Mouse (Mus musculus) spleen, adult 18-20 months (tissue): ENCODE data around the gene Cep295nl.
"Not testable (repeated sequence)": the region's sequence is repeated elsewhere in the genome, so short reads cannot be mapped to it uniquely, and the experiment has no call there.

Experiments used
- DNase-seq, 2 experiments: peaks; one replicate each; pipeline ENCODE4 v3.0.0; 2022; ENCODE audit warnings: mixed read lengths in 2 of 2

Gene Cep295nl

DNA sequence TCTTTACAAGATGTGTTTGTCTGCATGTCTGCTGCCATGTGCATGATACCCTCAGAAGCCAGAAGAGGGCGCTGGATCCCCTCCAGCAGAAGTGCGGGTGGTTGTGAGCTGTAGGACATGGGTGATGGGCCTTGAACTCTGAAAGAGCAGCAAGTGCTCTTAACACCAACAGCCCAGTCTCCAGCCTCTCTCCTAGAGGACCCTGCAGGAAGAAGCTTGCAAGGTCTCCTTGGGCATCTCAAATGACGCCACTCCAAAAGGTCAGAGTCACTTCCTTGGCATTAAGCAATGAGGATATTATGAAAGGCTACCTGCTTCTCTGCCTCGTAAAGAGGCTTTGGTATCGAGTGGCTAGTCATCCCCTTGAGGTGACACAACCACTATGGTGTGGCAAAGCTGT lies 23.6 kb downstream of the Cep295nl start:
- peak in 1 of 2 experiments; percentile 45 for DNase-seq

DNA sequence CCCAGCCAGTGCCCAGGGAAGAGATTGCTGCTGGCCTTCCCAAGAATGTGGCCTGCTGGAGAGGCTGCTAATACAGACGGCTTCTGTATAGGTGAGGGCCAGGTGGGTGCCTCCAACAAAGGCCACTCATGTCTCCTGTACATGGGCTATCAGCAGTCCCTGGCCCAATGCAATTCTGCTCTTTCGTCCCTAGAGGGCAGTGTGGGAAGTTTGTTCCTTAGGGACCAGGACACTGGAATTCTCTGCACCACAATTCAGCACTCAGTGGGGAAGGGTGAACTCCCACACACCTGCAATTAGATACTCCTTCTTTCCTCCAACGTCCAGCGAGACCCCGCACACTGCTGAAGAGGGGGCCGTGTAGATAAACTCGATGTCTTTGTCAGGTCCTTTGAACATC lies 25.2 kb downstream of the Cep295nl start:
- peak in 1 of 2 experiments; percentile 28 for DNase-seq

DNA sequence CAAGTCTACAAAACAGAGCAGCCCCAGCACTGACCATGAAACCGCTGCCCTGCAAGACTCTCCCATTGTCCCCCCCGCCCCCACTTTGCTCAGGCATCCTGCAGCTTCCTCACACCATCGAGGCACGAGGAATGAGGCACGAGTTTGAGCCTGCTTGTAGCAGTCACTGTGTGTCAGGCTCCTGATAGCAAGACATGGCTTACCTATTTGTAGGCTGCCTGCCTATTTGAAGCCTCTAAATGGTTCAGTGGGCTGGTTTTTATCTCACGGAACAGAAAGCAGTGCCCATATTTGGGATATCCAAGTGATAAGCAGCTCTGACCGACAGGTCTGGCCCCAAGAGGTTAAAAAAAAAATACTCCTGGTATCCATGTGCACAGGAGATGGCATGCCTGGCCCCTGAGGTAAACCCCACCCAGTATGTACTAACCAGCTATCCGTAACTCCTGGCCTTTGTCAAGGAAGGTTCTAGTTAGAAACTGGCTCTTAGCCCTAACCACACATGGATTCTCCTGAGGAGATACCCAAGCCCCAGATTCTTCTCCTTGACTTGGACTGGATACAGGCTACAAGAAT lies 26.0 kb downstream of the Cep295nl start:
- no peak for DNase-seq

DNA sequence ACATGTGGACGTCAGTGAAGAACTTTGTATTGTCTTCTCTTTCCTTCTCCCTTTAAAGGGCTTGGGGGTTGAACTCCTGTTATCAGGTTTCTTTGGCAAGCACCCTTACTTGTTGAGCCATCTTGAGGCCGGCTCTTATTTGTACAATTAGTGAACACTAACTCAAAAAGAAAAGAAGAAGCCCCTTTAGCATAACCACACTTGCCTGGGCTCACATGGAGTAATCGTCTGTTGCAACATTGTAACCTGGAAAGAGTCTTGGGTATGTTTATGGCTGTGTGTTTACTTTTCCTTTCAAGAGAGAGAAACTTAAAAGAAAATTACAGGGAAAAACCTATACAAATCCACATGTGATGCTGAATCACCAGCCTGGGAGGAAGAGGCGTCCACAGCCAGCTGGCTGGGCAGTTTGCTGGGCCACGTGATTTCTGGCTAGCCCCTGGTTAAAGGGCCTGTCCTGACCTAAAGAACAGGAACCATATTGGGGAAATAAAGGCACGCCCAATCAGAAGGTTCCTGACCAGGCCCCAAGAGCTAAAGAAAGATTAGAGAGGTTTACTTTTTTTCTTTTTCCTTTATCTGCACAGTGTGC lies 30.1 kb downstream of the Cep295nl start:
- no peak for DNase-seq

DNA sequence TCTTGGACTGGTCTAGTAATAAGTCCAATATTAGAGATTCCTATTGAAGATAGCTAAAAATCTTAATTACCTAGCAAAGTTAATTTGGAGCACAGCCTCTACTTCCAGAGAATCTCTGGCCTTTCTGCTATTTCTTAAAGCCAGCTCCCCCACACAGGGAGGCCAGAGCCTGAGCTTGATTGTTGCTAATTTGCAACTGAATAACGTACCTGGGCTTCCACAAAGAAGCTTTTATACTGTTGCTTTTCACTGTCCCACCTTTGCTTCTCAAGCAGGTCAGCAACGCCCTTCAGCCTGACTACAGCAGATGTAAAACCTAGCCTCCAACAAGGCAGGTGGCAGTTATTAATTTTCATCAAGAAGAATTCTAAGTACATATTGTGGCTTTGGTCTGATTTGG lies 34.3 kb downstream of the Cep295nl start:
- DNase-seq = not testable (repeated sequence)

DNA sequence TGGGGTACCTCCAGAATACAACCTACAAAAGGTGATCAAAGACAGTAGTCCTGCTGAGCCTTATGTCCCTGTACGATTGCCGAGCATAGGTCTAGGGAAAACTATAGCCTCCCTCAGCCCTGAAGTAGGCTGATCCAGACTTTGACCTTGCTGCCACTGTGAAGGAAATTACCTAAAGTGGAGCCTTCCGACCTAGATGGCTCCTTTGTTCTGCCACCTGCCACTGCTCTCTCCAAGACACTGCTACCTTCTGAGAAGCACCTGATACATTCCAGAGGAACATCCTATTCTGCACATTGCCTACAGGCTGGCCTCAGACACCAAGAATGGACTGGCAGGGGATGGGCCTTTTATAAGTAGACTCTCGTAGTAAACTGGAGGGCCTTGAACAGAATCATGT lies 38.3 kb downstream of the Cep295nl start:
- not testable (repeated sequence) for DNase-seq

DNA sequence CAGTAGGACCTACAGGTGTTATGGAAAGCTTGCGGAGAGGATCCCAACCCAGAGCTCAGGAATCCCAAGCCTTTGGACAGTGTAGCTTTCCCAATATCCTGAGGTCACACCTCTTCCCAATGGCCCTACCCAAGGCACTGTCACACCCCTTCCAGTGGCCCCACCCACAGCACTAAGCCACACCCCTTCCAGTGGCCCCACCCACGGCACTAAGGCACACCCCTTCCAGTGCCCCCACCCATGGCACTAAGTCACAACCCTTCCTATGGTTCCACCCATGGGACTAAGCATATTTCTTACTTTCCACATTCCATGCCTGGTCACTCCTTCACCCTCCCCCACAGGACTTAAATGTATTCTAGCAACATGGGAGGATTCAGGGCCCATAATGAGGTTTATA lies 43.5 kb downstream of the Cep295nl start:
- DNase-seq = no peak

DNA sequence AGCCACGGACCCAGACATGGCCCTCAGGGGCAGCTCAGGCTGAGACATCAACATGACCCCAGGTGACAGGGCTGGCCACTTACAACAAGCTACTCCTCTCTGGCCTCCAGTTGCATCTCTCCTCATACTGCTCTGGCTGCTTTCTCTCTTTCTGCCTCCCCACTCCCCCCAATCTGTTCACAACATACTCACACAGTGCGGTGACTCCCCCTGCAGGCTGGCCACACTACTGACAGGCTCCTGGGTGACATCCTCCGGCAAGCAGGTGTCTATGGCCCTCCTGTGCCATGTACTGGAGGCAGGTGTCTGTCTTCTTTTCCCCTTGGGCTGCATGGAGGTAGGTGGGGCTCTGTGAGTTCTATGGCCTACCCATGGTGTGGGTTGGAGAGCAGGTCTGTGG lies 44.3 kb downstream of the Cep295nl start:
- DNase-seq = no peak

DNA sequence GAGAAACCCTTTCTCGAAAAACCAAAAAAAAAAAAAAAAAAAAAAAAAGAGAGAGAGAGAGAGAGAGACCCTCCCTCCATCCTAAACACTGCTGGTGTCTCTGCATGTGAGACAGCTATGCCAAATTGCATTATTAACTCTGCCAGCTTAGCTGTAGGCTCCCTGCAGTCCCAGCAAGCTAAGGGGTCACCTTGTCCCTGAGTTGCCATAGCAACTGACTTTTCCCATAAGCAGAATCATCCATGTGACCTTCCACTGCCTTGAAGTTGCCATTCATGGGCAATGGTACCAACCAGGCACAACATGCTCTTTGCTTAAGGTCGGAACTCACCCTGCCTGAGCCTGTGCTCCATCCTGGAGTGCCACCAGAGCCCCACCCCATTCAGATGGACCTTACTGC lies 47.3 kb downstream of the Cep295nl start:
- DNase-seq = no peak

DNA sequence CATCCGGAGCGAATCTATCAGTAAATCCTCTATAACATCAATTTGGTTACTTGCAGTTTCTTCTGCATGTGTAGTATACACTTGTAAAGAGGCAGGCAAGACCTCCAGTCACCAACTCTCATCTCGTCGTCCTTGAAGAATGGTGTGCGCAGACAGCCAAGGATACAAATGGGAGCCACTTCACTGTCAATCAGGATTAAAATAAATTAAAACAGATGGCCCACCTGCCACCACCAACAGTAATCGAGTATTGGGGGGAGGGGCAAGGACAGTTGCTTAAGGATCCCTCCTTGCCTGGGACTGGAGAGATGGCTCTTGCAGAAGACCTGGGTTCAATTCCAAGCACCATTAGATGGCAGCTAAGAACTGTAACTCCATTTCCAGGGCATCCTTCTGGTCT lies 49.6 kb downstream of the Cep295nl start:
- DNase-seq = no peak

DNA sequence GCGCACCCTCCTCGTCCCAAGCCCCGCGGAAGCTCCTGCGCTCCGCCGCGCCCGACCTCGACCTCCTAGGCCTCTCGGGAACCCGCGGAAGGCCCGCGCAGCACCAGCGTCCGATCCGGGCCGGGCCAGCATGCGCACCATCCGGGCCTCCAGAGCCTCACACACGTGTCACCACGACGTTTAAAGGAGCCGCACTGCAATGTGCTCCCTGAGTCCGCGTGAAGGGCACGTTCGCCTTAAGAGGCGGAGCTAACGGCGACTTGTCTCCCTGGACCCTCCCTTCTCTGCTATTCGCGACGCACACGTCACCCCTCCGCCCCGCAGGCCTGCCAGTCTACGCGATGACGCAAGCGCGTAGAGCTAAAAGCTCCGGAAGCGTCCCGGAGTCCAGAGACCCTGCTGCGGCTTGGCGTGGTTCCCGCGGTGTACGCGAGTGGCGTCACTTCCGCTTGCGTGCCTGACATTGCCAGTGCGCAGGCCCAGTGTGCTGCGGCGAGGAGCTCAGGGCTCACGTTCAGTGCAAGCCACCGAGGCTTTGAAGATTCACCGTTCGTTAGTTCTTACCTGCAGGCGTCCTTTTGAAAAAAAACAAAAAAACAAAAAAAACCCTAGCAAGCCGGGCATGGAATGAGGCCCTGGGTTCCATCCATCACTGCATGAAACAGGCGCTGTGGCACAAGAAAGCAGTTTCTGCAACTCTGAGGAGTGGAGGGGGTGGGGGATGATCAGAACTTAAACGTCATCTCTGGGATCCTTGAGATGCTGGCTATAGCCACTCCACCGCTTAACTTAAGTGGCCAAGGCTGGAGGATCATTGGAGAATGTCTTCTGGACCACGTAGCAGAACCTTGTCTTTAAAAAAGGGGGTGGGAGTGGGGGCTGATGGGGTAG lies 52.1 kb downstream of the Cep295nl start, which contains the start of gene Usp36:
Usp36 (minus strand) TSS at position 246 of the 891 bp plus-strand sequence.
- peak; percentile 96 to 99 for DNase-seq

DNA sequence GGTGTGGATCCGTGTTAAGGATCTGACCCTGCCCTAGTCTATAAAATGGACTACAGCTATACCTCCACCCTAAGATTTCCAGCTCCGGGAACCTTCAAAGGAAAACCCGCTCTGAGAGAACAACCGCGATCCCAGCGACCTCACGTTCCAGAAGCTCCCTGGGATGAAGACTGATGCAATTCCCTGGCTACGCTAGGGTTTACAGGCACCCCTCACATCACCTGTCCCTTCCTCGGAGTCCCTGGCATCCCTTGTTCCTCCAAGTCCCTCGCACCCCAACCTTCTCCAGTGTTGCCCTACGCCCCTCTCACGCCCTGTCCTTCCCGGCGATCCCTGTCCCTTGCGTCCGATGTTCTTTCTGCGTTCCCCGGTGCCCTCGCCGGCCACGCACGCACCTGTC lies 52.7 kb downstream of the Cep295nl start:
- no peak for DNase-seq

DNA sequence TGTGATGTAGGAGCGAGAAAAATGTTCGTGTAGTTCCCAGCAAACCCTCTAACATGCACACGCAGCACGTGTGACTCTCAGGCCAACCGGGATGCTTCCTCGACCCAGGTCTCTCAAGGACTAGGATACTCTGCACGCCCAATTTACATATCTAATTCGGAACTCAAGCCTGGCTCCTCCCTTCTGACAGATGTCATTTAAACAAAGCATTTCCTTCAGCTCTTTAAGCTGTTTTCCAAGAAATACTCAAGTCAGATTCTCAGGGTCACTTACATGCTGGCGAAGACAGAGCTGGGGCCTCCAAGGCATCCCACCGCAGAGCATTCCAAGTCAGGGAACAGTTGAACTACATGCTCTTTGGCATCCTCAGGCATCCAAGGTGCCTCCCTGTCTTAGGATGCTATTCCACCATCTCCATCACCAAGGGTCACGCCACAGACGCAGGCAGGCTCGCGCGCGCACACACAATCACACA lies 53.2 kb downstream of the Cep295nl start:
- DNase-seq = no peak

DNA sequence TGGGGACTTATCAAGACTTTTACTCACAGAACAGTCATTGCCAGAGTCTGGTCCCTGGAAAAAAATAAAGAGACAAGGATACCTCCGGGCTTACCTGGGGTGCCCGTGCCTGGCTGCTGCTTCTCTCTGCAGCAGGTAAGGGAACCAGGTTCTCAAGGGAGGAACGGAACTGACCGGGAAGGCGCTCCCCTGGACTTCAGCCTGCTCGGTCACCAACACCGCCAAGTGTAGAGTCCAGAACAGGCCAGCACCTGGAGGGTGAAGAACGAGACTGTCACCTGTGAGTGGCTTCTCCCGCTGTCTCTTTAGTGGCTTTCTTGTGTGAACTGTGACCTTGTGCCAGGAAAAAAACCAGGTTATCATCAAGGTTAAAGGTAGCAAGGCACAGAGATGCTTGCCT lies 54.7 kb downstream of the Cep295nl start:
- no peak for DNase-seq

DNA sequence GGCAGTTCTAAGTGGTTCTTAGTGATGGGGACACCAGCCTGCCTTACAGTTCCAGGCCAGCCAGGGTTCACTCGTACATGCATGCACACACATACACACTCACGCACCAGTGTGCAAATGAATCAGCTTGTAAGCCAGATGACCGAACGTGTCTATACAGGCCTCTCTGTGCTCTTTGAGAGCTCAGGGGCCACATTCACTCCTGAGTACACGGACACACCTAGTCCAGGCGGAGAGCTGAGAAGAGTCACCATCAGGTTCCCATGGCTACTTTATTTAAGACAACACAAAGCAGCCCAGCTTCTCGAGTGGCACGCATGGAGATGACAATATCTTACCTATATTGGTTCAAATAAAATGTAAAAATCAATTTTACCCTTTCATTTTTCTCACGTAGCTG lies 55.9 kb downstream of the Cep295nl start:
- no peak for DNase-seq

DNA sequence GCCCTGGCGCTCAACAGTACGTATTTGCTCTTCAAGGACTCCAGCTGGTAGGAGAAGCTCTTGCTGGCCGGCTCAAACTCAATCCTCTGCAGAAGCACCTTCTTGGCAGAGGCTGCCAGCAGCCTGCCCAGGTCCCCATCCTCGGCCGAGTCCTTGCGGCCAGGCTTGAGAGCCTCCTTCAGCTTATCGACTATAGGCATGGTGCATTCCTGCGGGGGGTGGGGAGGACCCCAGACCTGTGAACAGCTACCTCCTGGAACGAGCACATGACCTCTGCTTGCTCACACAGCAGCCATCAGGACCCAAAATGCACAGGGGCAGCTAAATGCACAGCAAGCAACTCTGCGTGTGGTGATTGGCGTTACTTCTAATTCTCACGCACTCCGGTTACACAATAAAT lies 56.5 kb downstream of the Cep295nl start:
- DNase-seq = no peak
